Mouse (Mus musculus) CH12.LX (cell line): Measurements from ENCODE around the gene Ndufv3. TPM values are rescaled to one million over a fixed set of nuclear protein-coding genes. Genes with fewer than 3 reads are reported as not detected.

Experiments used
- DNase-seq: peaks from one replicate; pipeline ENCODE4 v3.0.0-alpha.2; 2013; ENCODE audit errors: extremely low read depth
- H3K27ac ChIP-seq: 2 replicates; pipeline ENCODE4 v1.5.1; 2012; ENCODE audit warnings: low read depth, mild to moderate bottlenecking, control low read depth, moderate library complexity; ENCODE audit not compliant: insufficient read depth
- H3K27me3 ChIP-seq: replicated peaks from 2 replicates; pipeline ENCODE3; 2012; ENCODE audit warnings: inconsistent platforms
- H3K36me3 ChIP-seq, 2 experiments: replicated peaks in 1 of 2; 2 replicates each; pipeline versions ENCODE3 to v1.6.1; 2012; ENCODE audit warnings: inconsistent platforms in 1 of 2, low read length in 1 of 2, mild to moderate bottlenecking in 1 of 2, mixed read lengths in 1 of 2, moderate library complexity in 1 of 2; ENCODE audit not compliant: control insufficient read depth in 1 of 2, insufficient read depth in 1 of 2
- H3K4me1 ChIP-seq, 2 experiments: 2 replicates each; pipeline ENCODE4 v1.6.1; 2012; ENCODE audit warnings: inconsistent platforms in 1 of 2, moderate library complexity in 1 of 2; ENCODE audit not compliant: insufficient read depth in 2 of 2, control insufficient read depth in 1 of 2
- H3K4me2 ChIP-seq: 2 replicates; pipeline ENCODE4 v1.6.1; 2012; ENCODE audit warnings: low read depth, mild to moderate bottlenecking, control low read depth; ENCODE audit not compliant: poor library complexity, insufficient read depth, severe bottlenecking
- H3K4me3 ChIP-seq, 3 experiments: fragments of 150-350 bp in 1 of 3; sonication (generic) in 1 of 3; replicated peaks in 1 of 3; 2 replicates each; pipeline versions ENCODE3 to v1.5.1; 2011 to 2012; ENCODE audit warnings: low read depth in 2 of 3, low read length in 2 of 3, mild to moderate bottlenecking in 2 of 3, moderate library complexity in 2 of 3, control low read depth in 1 of 3, improper control_type of control experiment in 1 of 3, inconsistent platforms in 1 of 3, mixed read lengths in 1 of 3; ENCODE audit not compliant: poor library complexity in 1 of 3
- H3K79me2 ChIP-seq: replicated peaks from 2 replicates; pipeline ENCODE4 v1.6.1; 2012; ENCODE audit warnings: mild to moderate bottlenecking, moderate library complexity; ENCODE audit not compliant: control insufficient read depth, poor library complexity, insufficient read depth, severe bottlenecking; ENCODE audit errors: extremely low read depth
- H3K9ac ChIP-seq: 2 replicates; pipeline ENCODE4 v1.6.1; 2012; ENCODE audit warnings: low read depth, mild to moderate bottlenecking, control low read depth, moderate library complexity; ENCODE audit not compliant: insufficient read depth
- H3K9me3 ChIP-seq: replicated peaks from 2 replicates; pipeline ENCODE3; 2012; ENCODE audit warnings: low read length, inconsistent platforms, mixed read lengths
- BHLHE40 ChIP-seq: IDR thresholded peaks from 2 replicates; pipeline ENCODE4 v1.6.1; 2011; ENCODE audit warnings: mild to moderate bottlenecking, low read depth, low read length, improper control_type of control experiment
- CHD1 ChIP-seq: IDR thresholded peaks from 2 replicates; pipeline ENCODE4 v1.6.1; 2012; ENCODE audit warnings: low read depth, low read length, improper control_type of control experiment, inconsistent platforms
- CHD2 ChIP-seq: IDR thresholded peaks from 2 replicates; pipeline ENCODE4 v1.6.1; 2011; ENCODE audit warnings: low read length, improper control_type of control experiment
- ELF1 ChIP-seq: IDR thresholded peaks from 2 replicates; pipeline ENCODE4 v1.6.1; 2014; ENCODE audit warnings: low read depth, mild to moderate bottlenecking, inconsistent platforms, low read length, improper control_type of control experiment
- EP300 ChIP-seq: IDR thresholded peaks from 2 replicates; pipeline ENCODE4 v1.6.1; 2011; ENCODE audit warnings: low read length, improper control_type of control experiment
- ETS1 ChIP-seq: conservative IDR thresholded peaks from 2 replicates; pipeline ENCODE4 v1.6.1; 2012; ENCODE audit warnings: low read depth, mild to moderate bottlenecking, inconsistent platforms, low read length, improper control_type of control experiment, moderate library complexity
- JUND ChIP-seq: conservative IDR thresholded peaks from 2 replicates; pipeline ENCODE4 v1.6.1; 2011; ENCODE audit warnings: low read depth, low read length, improper control_type of control experiment
- KAT2A ChIP-seq: IDR thresholded peaks from 2 replicates; pipeline ENCODE4 v1.6.1; 2012; ENCODE audit warnings: low read length, improper control_type of control experiment, inconsistent platforms; ENCODE audit not compliant: insufficient replicate concordance
- MAFK ChIP-seq: IDR thresholded peaks from 2 replicates; pipeline ENCODE4 v1.6.1; 2011; ENCODE audit warnings: low read length, improper control_type of control experiment; ENCODE audit not compliant: insufficient replicate concordance
- MAX ChIP-seq: IDR thresholded peaks from 2 replicates; pipeline ENCODE4 v1.6.1; 2011; ENCODE audit warnings: low read length, improper control_type of control experiment
- MAZ ChIP-seq: IDR thresholded peaks from 2 replicates; pipeline ENCODE4 v1.6.1; 2012; ENCODE audit warnings: low read depth, mild to moderate bottlenecking, inconsistent platforms, low read length, improper control_type of control experiment, moderate library complexity
- MEF2A ChIP-seq: IDR thresholded peaks from 2 replicates; pipeline ENCODE4 v1.6.1; 2014; ENCODE audit warnings: low read depth, mild to moderate bottlenecking, inconsistent platforms, low read length, improper control_type of control experiment, borderline replicate concordance
- MXI1 ChIP-seq: IDR thresholded peaks from 2 replicates; pipeline ENCODE4 v1.6.1; 2011; ENCODE audit warnings: mild to moderate bottlenecking, low read depth, low read length, improper control_type of control experiment
- NELFE ChIP-seq: IDR thresholded peaks from 2 replicates; pipeline ENCODE4 v1.6.1; 2011; ENCODE audit warnings: low read depth, low read length, improper control_type of control experiment
- NRF1 ChIP-seq: IDR thresholded peaks from 2 replicates; pipeline ENCODE4 v1.6.1; 2014; ENCODE audit warnings: low read depth, mild to moderate bottlenecking, inconsistent platforms, low read length, improper control_type of control experiment, moderate library complexity
- PAX5 ChIP-seq: IDR thresholded peaks from 2 replicates; pipeline ENCODE4 v1.6.1; 2012; ENCODE audit warnings: low read length, inconsistent platforms, mixed read lengths
- POLR2A ChIP-seq: IDR thresholded peaks from 2 replicates; pipeline ENCODE4 v1.6.1; 2011; ENCODE audit warnings: low read depth, mild to moderate bottlenecking, improper control_type of control experiment, low read length
- RAD21 ChIP-seq: IDR thresholded peaks from 2 replicates; pipeline ENCODE4 v1.6.1; 2011; ENCODE audit warnings: low read depth, mild to moderate bottlenecking, low read length, improper control_type of control experiment, moderate library complexity
- TBP ChIP-seq: conservative IDR thresholded peaks from 2 replicates; pipeline ENCODE4 v1.6.1; 2011; ENCODE audit warnings: low read depth, low read length, improper control_type of control experiment
- TCF12 ChIP-seq: IDR thresholded peaks from 2 replicates; pipeline ENCODE4 v1.6.1; 2014; ENCODE audit warnings: low read depth, mild to moderate bottlenecking, inconsistent platforms, low read length, improper control_type of control experiment
- UBTF ChIP-seq: IDR thresholded peaks from 2 replicates; pipeline ENCODE4 v1.6.1; 2012; ENCODE audit warnings: low read depth, mild to moderate bottlenecking, inconsistent platforms, low read length, improper control_type of control experiment, moderate library complexity
- USF1 ChIP-seq: IDR thresholded peaks from 2 replicates; pipeline ENCODE4 v1.6.1; 2014; ENCODE audit warnings: low read depth, mild to moderate bottlenecking, inconsistent platforms, low read length, improper control_type of control experiment
- ZC3H11A ChIP-seq: IDR thresholded peaks from 2 replicates; pipeline ENCODE4 v1.6.1; 2012; ENCODE audit warnings: low read depth, mild to moderate bottlenecking, inconsistent platforms, low read length, improper control_type of control experiment
- ZKSCAN1 ChIP-seq: IDR thresholded peaks from 2 replicates; pipeline ENCODE4 v1.6.1; 2012; ENCODE audit warnings: low read depth, inconsistent platforms, low read length, improper control_type of control experiment, borderline replicate concordance
- ZMIZ1 ChIP-seq: IDR thresholded peaks from 2 replicates; pipeline ENCODE4 v1.6.1; 2012; ENCODE audit warnings: low read depth, mild to moderate bottlenecking, inconsistent platforms, low read length, improper control_type of control experiment
- ZNF384 ChIP-seq: IDR thresholded peaks from 2 replicates; pipeline ENCODE4 v1.6.1; 2012; ENCODE audit warnings: low read depth, low read length, improper control_type of control experiment, inconsistent platforms
- dilution Hi-C: fragments of 300-500 bp; cut with MboI; formaldehyde crosslinking; loops from 2 replicates; pipeline ENCODE4 v1.14.3; 2020; ENCODE audit warnings: low sequenced_read_pairs; ENCODE audit not compliant: extremely low pct_unique_long_range_greater_than_20kb, extremely low pct_ligation_motif_present
- in situ Hi-C: fragments of 300-500 bp; cut with MboI; formaldehyde crosslinking; loops from 3 replicates; pipeline ENCODE4 v1.14.3; 2019; ENCODE audit warnings: low sequenced_read_pairs, low pct_ligation_motif_present, low pct_unique_long_range_greater_than_20kb, mixed read lengths
- polyA plus RNA-seq: library from polyadenylated mRNA; unstranded; fragments of >175 nt; gene quantifications from 2 replicates; pipeline ENCODE4 v1.2.1, GENCODE M21; 2012; ENCODE audit warnings: low read depth; ENCODE audit not compliant: insufficient read length
- total RNA-seq, 2 experiments: library from RNA; depleted of rRNA; stranded (reverse); fragments of 300-350 nt in 1 of 2; fragments of >200 nt in 1 of 2; gene quantifications; 2 replicates each; pipeline ENCODE4 v1.2.3; 2012 to 2014

The Ndufv3 gene
- total and polyA plus RNA-seq, 3 experiments, result 292 to 409 (median 298) TPM

GRCm38 (mm10) chr17:31535358-31535757 lies 15.4 kb downstream of the Ndufv3 start:
- no peak for DNase-seq
- TF ChIP-seq MEF2A, result no peak
- TF ChIP-seq TBP, result no peak
- no peak for TF ChIP-seq EP300
- TF ChIP-seq MAZ, result no peak
- TF ChIP-seq MXI1, result no peak
- no peak for TF ChIP-seq ETS1
- TF ChIP-seq KAT2A, result no peak
- TF ChIP-seq ZNF384, result no peak
- TF ChIP-seq RAD21, result no peak
- no peak for TF ChIP-seq UBTF
- no peak for TF ChIP-seq PAX5
- no peak for TF ChIP-seq ZKSCAN1
- no peak for TF ChIP-seq ELF1
- TF ChIP-seq CHD1, result no peak
- TF ChIP-seq MAX, result no peak
- TF ChIP-seq JUND, result no peak
- TF ChIP-seq TCF12, result no peak
- H3K36me3 ChIP-seq, result peaks cover 12 to 40% of the 10 kb centered on the region in 2 experiments
- H3K27ac ChIP-seq, result no peak overlapping the region
- in situ Hi-C loops (loop anchor here (10.0 kb wide), 1 partner anchor 489 kb away; no protein-coding TSS in a partner anchor), dilution Hi-C loops (no loop called here)
- no peaks in the 10 kb centered on the region for H3K9me3 ChIP-seq
- H3K4me1 ChIP-seq, result peaks cover 7 to 13% of the 10 kb centered on the region in 2 experiments
- no peaks in the 10 kb centered on the region for H3K27me3 ChIP-seq
- H3K79me2 ChIP-seq, result no peaks in the 10 kb centered on the region
- no peak overlapping the region for H3K4me3 ChIP-seq
- no peak overlapping the region for H3K9ac ChIP-seq
- H3K4me2 ChIP-seq, result no peak overlapping the region

GRCm38 (mm10) chr17:31535871-31536629 lies 16.1 kb downstream of the Ndufv3 start:
- Histone ChIP-seq H3K4me3 (no peak overlapping the region), H3K79me2 (no peaks in the 10 kb centered on the region), H3K4me2 (no peak overlapping the region)
- TF ChIP-seq CHD1 (no peak), ZNF384 (no peak), ELF1 (no peak), MAFK (no peak), NRF1 (no peak), ZMIZ1 (no peak), TBP (no peak), ZC3H11A (no peak), POLR2A (no peak), NELFE (no peak), ETS1 (no peak), MAZ (no peak), CHD2 (no peak), USF1 (no peak), UBTF (no peak), BHLHE40 (no peak), ZKSCAN1 (no peak)
- TF ChIP-seq, all 38 proteins: peak for 0
- no peak for DNase-seq
- Histone ChIP-seq H3K9ac (no peak overlapping the region), H3K9me3 (no peaks in the 10 kb centered on the region), H3K36me3 (peaks cover 8 to 36% of the 10 kb centered on the region in 2 experiments), H3K27ac (no peak overlapping the region), H3K27me3 (no peaks in the 10 kb centered on the region), H3K4me1 (peaks cover 7 to 13% of the 10 kb centered on the region in 2 experiments)
- in situ Hi-C loops, result loop anchor here (10.0 kb wide), 1 partner anchor 489 kb away; no protein-coding TSS in a partner anchor
- dilution Hi-C loops, result no loop called here
